Mouse (Mus musculus): Measurements from ENCODE around the gene Zfp683.

DNA sequence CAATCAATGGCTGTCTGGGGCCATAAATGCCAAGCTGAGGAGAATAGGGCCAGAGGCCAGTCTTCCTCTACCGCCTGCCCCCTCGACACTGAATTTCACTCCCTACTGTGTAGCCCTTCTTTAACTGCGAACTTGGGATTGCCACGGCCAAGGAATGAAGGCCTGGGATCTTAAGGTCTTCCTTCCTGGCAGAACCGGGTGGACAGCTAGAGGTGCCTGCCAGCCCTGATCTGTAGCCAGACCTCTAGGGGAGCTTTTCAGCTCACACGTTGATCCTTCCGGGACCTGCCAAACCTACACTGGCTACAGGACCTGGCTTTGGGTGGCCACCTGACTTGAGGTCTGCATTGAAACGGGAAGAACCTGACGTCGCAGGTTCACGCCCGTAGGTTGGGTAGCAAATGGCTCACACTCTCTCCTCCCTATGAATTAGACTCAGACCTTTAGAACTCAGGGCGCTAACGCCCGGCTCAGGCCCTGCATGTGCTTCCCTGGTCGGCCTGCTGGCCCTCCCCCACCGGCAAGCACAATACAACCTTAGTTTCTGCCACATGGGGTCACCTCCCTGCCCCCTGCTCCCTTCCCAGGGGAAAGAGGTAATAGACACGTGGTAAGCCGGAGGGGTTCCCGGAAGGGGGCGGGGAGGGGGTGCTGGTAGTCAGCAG is 36.3 kb upstream of the Zfp683 start:
- TF ChIP-seq CTCF (IDR thresholded peaks at IDR 0.05; ENCODE audit: extremely low read depth, insufficient read depth, insufficient read length, insufficient replicate concordance) (no peak), POLR2A (IDR thresholded peaks at IDR 0.05; ENCODE audit: low read depth, low read length) (no peak)

Data from spleen, adult 2 months (tissue).